Mouse (Mus musculus) forebrain, embryonic 10.5 days (tissue): ENCODE data around the gene Frmd6. TPM values are rescaled to one million over a fixed set of nuclear protein-coding genes. Genes with fewer than 3 reads are reported as not detected.

Experiments used
- DNase-seq: peaks from one replicate; pipeline ENCODE4 v3.0.0-alpha.2; 2017; ENCODE audit warnings: low spot score; ENCODE audit errors: extremely low spot score
- H3K27ac ChIP-seq: fragments of 300-500 bp; sonication (generic); 2 replicates; pipeline ENCODE4 v1.5.1; 2016; ENCODE audit warnings: mild to moderate bottlenecking
- H3K27me3 ChIP-seq: fragments of 300-500 bp; sonication (generic); 2 replicates; pipeline ENCODE4 v1.6.1; 2016; ENCODE audit warnings: mild to moderate bottlenecking; ENCODE audit not compliant: poor library complexity, severe bottlenecking
- H3K36me3 ChIP-seq: fragments of 300-500 bp; sonication (generic); replicated peaks from 2 replicates; pipeline ENCODE4 v1.6.1; 2016; ENCODE audit warnings: mild to moderate bottlenecking, moderate library complexity
- H3K4me1 ChIP-seq: fragments of 300-500 bp; sonication (generic); 2 replicates; pipeline ENCODE4 v1.6.1; 2016
- H3K4me3 ChIP-seq: fragments of 300-500 bp; sonication (generic); 2 replicates; pipeline ENCODE4 v1.5.1; 2016; ENCODE audit warnings: mild to moderate bottlenecking, moderate library complexity
- H3K9me3 ChIP-seq: fragments of 300-500 bp; sonication (generic); 2 replicates; pipeline ENCODE4 v1.6.1; 2016; ENCODE audit warnings: mild to moderate bottlenecking, moderate library complexity
- WGBS: fragments of 180-500 bp; shearing (Covaris S2); methylation state at CpG from one replicate; pipeline ENCODE4 v1.1.7; 2016; 5-methylcytosine and 5-hydroxymethylcytosine counted together
- polyA plus RNA-seq: library from polyadenylated mRNA; unstranded; fragments of >200 nt; fragmentation: Nextera tagmentation; extraction: Ambion mirVana; gene quantifications from 2 replicates; pipeline ENCODE4 v1.2.1, GENCODE M21; 2016

Frmd6 gene
- polyA plus RNA-seq, 1 experiment from 2014 or later: 27.8 TPM

- H3K4me3 ChIP-seq: peak overlapping the region; percentile 93
- peak overlapping the region; percentile 92 for H3K27ac ChIP-seq
- DNase-seq: no peak
- peaks cover 14% of the 10 kb centered on the region for H3K36me3 ChIP-seq
- no peaks in the 10 kb centered on the region for H3K27me3 ChIP-seq
- 0 out of 2 replicates have a peak, but pooled peaks cover 3% of the 10 kb centered on the region for H3K9me3 ChIP-seq
- 23% methylated on average over 12 of the region's 12 CpGs for WGBS
- H3K4me1 ChIP-seq: peaks cover 12% of the 10 kb centered on the region
Measured at GRCm38 (mm10) chr12:70937150-70937549, 111.8 kb downstream of the Frmd6 start.

GRCm38 (mm10) chr12:70937571-70938384 lies 112.5 kb downstream of the Frmd6 start, which contains the start of gene Actr10:
Gene Actr10, plus strand, starts transcription at chr12:70937857.
- H3K27ac ChIP-seq: peak within 1 kb of the TSS; percentile 92
- no peaks in the 10 kb centered on the region for H3K27me3 ChIP-seq
- WGBS: under 1% methylated on average over 59 of the region's 59 CpGs
- H3K4me1 ChIP-seq: peaks cover 12% of the 10 kb centered on the region
- peaks cover 21% of the 10 kb centered on the region for H3K36me3 ChIP-seq
- peak within 1 kb of the TSS; percentile 93 for H3K4me3 ChIP-seq
- peak; percentile 93 for DNase-seq
- H3K9me3 ChIP-seq: 0 out of 2 replicates have a peak, but pooled peaks cover 3% of the 10 kb centered on the region

- no peak for DNase-seq
- 94% methylated on average over 7 of the region's 7 CpGs for WGBS
- Histone ChIP-seq H3K27me3 (no peaks in the 10 kb centered on the region), H3K36me3 (peaks cover 43% of the 10 kb centered on the region), H3K27ac (no peak overlapping the region), H3K4me3 (no peak overlapping the region), H3K4me1 (peaks cover 12% of the 10 kb centered on the region), H3K9me3 (no peaks in the 10 kb centered on the region)
Measured at GRCm38 (mm10) chr12:70940806-70941205, 115.5 kb downstream of the Frmd6 start.

GRCm38 (mm10) chr12:70944181-70944580 lies 118.9 kb downstream of the Frmd6 start:
- Histone ChIP-seq H3K36me3 (peaks cover 72% of the 10 kb centered on the region), H3K4me3 (no peak overlapping the region), H3K4me1 (no peaks in the 10 kb centered on the region), H3K27me3 (no peaks in the 10 kb centered on the region), H3K9me3 (no peaks in the 10 kb centered on the region), H3K27ac (no peak overlapping the region)
- 95% methylated on average over 5 of the region's 5 CpGs for WGBS
- no peak for DNase-seq

- Histone ChIP-seq H3K4me3 (no peak overlapping the region), H3K4me1 (no peaks in the 10 kb centered on the region), H3K27ac (no peak overlapping the region), H3K9me3 (no peaks in the 10 kb centered on the region), H3K27me3 (no peaks in the 10 kb centered on the region), H3K36me3 (peaks cover 81% of the 10 kb centered on the region)
- DNase-seq: no peak
- WGBS: 91% methylated on average over 10 of the region's 10 CpGs
Measured at GRCm38 (mm10) chr12:70946585-70947256, 121.4 kb downstream of the Frmd6 start.

Other genes starting within 250 kb of the Frmd6 start
- 217 and 218 TPM in 2 replicates for gene Actr10, start 112.3 kb downstream of the Frmd6 start, polyA plus RNA-seq
- 659 and 664 TPM in 2 replicates for gene Psma3, start 149.1 kb downstream of the Frmd6 start, polyA plus RNA-seq
- 22.7 and 28.3 TPM in 2 replicates for gene Arid4a, start 190.5 kb downstream of the Frmd6 start, polyA plus RNA-seq